Mouse (Mus musculus) kidney, postnatal 4 days (tissue): ENCODE results near the gene Fxyd3.

ENCODE experiments used
- DNase-seq, 2 experiments: peaks; one replicate each; pipeline ENCODE4 v3.0.0; 2021; ENCODE audit warnings: mixed read lengths in 2 of 2

The Fxyd3 gene

GRCm38 (mm10) chr7:31098697-31099611, 22.4 kb upstream of the Fxyd3 start:
- DNase-seq = peak; percentile 44 to 64

- peak; percentile 96 to 97 for DNase-seq
Measured at GRCm38 (mm10) chr7:31097583-31098248, 21.2 kb upstream of the Fxyd3 start.

GRCm38 (mm10) chr7:31096892-31097564, 20.5 kb upstream of the Fxyd3 start:
- no peak for DNase-seq

GRCm38 (mm10) chr7:31094774-31095501, 18.4 kb upstream of the Fxyd3 start:
- no peak for DNase-seq

GRCm38 (mm10) chr7:31089721-31090120, 13.2 kb upstream of the Fxyd3 start:
- no peak for DNase-seq

- no peak for DNase-seq
Measured at GRCm38 (mm10) chr7:31088206-31088605, 11.7 kb upstream of the Fxyd3 start.

- DNase-seq = no peak
Measured at GRCm38 (mm10) chr7:31087262-31087661, 10.8 kb upstream of the Fxyd3 start.

- DNase-seq = no peak
Measured at GRCm38 (mm10) chr7:31086175-31086755, 9.8 kb upstream of the Fxyd3 start.

GRCm38 (mm10) chr7:31085171-31085570, 8.7 kb upstream of the Fxyd3 start:
- DNase-seq = peak in 1 of 2 experiments; percentile 53

- DNase-seq = peak in 1 of 2 experiments; percentile 31
Measured at GRCm38 (mm10) chr7:31084140-31084539, 7.6 kb upstream of the Fxyd3 start.

GRCm38 (mm10) chr7:31082831-31083588, 6.5 kb upstream of the Fxyd3 start:
- peak in 1 of 2 experiments; percentile 45 for DNase-seq

GRCm38 (mm10) chr7:31082106-31082505, 5.6 kb upstream of the Fxyd3 start:
- DNase-seq = no peak

GRCm38 (mm10) chr7:31081106-31081505, 4.6 kb upstream of the Fxyd3 start:
- no peak for DNase-seq

GRCm38 (mm10) chr7:31080611-31081010, 4.1 kb upstream of the Fxyd3 start:
- no peak for DNase-seq

GRCm38 (mm10) chr7:31079670-31080069, 3.2 kb upstream of the Fxyd3 start:
- DNase-seq = no peak

- peak; percentile 37 to 58 for DNase-seq
Measured at GRCm38 (mm10) chr7:31077885-31078445, 1.5 kb upstream of the Fxyd3 start.

- DNase-seq = no peak
Measured at GRCm38 (mm10) chr7:31077470-31077869, 966 bp upstream of the Fxyd3 start.

GRCm38 (mm10) chr7:31074713-31075069, 1.8 kb downstream of the Fxyd3 start:
- no peak for DNase-seq

GRCm38 (mm10) chr7:31074061-31074712, 2.3 kb downstream of the Fxyd3 start:
- no peak for DNase-seq

GRCm38 (mm10) chr7:31073546-31073945, 3.0 kb downstream of the Fxyd3 start:
- DNase-seq = no peak

- DNase-seq = peak in 1 of 2 experiments; percentile 27
Measured at GRCm38 (mm10) chr7:31072326-31072725, 4.2 kb downstream of the Fxyd3 start.
